Mouse (Mus musculus): ENCODE measurements at regions not wholly inside any gene's neighbourhood (a gene's known extent, or its start where the extent isn't known, plus 50 kb on each side); places are given as distances from the start of the nearest gene placed in this dataset.

- TF ChIP-seq POLR2A (IDR thresholded peaks at IDR 0.05; ENCODE audit: borderline replicate concordance, extremely low read depth, low read depth, low read length): no peak
- no peak for TF ChIP-seq CTCF (IDR thresholded peaks at IDR 0.05; ENCODE audit: insufficient read depth, low read length)
These were observed 278.1 kb upstream of the Pabpc6 start for GRCm38 (mm10) chr17:9947609-9948008.

All from lung, adult 2 months (tissue).